Mouse (Mus musculus) C2C12 (cell line): Measurements from ENCODE around the gene Hpn.

Experiments
- CTCF ChIP-seq: IDR thresholded peaks from one replicate; pipeline ENCODE4 v1.5.1; 2011; ENCODE audit not compliant: control insufficient read depth, insufficient read depth, insufficient read length
- FOSL1 ChIP-seq: IDR thresholded peaks from one replicate; pipeline ENCODE4 v1.8.0; 2011; ENCODE audit warnings: mild to moderate bottlenecking, low read length; ENCODE audit not compliant: poor library complexity, insufficient read depth, severe bottlenecking
- MAX ChIP-seq: IDR thresholded peaks from one replicate; pipeline ENCODE4 v1.6.1; 2011; ENCODE audit warnings: mild to moderate bottlenecking, control low read depth
- MYOD1 ChIP-seq: IDR thresholded peaks from one replicate; pipeline ENCODE4 v1.6.1; 2011; ENCODE audit warnings: low read depth; ENCODE audit not compliant: control insufficient read depth, insufficient read length
- MYOG ChIP-seq: IDR thresholded peaks from one replicate; pipeline ENCODE4 v1.6.1; 2011; ENCODE audit not compliant: control insufficient read depth, insufficient read length; ENCODE audit errors: extremely low read depth
- USF1 ChIP-seq: IDR thresholded peaks from one replicate; pipeline ENCODE4 v1.6.1; 2011; ENCODE audit warnings: low read depth, mild to moderate bottlenecking, control low read depth, moderate library complexity

DNA sequence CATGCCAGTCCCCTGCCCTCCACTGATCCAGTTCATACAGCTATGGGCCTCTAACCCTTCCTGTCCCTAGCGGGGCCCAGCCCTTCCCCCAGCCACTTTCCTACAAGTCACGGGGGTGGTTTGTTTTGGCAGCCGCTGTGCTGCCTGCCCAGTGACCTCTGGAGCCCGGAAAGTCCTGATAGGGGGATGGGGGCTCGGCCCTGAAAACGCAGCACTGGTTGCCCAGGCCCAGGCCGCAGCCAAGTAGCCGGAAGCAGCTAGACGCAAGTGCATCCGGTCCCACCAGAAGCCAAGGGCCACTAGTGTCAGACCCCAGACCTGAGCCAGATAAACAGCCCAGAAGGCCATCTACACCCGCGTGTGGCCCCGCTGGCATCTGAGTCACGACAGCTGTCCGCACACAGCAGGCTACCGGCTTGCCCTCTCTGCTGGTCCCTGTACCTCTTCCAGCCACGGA, 525 bp upstream of the Hpn start:
- TF ChIP-seq CTCF (no peak), MYOG (no peak), USF1 (no peak), MAX (no peak), FOSL1 (no peak), MYOD1 (no peak)
